Mouse (Mus musculus): Measurements from ENCODE around the gene Stk32b.

Stk32b gene

DNA sequence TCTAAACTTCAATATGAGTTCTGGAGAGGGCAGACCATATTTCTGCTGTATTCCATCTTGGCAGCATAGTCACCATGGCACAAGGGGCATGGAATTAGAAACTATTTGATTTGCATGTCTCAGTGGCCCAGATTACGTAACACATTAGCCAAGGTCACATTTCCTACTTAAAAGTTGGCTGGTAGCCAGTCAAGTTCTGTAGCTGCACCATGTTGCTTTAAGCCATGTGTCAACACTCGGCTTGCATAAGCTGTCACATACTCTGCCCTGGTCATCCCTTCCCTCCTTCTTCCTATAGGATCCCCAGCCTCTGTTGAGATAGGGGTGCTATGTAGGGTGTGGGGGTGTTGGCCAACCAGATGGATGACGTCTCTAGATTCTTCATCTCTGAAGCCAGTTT is 196.5 kb downstream of the Stk32b start:
- DNase-seq (ENCODE audit: low spot score in 2 of 2), result no peak

DNA sequence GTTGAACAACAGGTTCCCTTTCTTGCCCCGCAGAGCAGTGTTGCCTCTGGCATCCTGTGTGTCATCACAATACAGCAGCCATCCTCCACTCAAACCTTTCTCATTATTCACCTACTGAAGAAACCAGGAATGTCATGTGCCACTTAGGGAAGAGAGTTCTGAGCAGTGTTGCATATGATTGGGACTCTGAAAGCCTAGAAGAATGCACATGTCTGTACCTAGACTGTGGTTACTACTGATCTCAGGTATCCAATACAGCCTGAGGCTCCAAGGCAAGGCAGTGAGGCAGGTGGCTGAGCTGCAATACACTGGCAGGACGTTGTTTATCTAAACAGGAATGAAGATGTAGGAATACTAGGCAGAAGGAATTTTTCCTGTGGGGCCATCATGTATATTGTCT is 204.5 kb downstream of the Stk32b start:
- no peak for DNase-seq (ENCODE audit: low spot score in 2 of 2)

DNA sequence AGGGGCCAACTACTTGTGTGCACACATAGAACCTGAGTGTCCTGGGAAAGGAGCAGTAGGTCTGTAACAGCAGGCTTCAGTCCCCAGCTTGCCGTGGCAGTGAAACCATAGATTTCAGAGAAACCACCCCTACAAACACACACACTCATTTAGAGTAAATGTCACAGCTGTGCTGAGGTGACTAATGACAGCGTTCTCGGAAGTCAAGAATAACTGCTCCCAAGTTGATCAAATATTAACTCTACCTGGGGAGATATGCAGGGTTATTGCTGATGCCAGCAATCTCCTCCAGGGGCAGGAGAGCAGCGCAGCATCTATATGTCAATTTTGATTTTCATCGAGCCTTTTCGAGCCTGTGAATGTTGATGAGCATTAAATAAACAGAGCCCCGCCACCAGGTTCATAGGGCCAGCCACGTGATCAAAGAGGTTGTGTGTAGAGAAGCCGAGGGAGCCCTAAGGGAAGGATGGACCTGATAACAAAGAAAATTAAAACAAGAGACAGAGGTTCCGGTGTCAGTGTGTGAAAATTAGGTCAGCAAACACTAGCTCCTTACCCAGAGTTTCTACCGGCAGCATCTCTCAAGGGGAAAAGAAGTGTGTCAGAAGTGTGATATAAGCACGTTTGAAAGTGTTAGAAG is 210.0 kb downstream of the Stk32b start:
- no peak for DNase-seq (ENCODE audit: low spot score in 2 of 2)

DNA sequence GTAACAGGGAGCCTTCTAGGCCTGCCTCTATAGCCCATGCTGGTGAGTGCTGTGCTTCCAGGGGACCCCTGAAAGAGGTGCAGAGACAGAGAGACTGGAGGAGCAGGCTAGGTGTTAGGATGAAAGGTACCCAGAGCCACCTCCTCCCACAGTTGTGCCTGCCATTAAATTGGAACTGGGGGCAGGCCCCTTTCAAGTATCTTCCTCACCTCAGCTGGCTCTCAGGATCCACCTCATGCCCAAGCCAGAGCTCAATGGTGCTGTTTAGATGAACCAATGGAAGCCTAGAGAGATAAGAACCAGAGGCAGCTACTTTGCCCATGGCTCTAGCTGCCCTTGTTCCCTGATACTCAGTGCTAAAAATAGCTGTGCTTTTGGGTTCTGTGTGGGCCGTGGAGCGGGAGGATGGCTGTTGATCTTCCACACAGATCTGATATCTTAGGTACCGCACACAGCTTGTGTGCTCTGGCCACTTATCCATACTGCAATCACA is 221.9 kb downstream of the Stk32b start:
- DNase-seq (ENCODE audit: low spot score in 2 of 2), result no peak

DNA sequence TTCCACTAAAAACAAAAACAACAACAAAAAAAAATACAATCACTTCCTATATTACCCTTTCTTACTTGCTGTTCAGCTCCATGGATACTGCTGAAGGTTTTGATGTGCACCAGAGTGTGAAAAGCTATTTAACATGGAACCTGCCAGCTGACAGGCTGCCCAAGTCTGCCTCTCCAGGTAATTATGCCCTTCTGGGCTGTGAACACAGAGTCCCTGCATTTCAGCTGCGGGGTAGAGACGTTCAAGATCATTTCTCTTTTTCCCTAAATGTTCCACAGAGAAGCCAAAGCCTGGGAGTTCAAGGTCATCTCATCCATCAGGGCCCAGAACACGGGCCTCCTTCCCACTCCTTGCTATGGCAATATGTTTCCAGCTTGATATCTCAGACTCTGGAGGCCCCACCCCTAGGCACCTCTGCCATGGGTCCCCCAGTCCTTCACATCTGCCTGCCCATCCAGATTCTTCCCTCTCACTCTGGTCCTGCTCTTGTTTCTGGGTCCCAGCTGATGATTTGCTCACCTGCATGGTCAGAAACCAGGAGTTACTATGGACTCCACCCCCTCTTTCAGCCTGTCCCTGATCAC is 244.9 kb downstream of the Stk32b start:
- DNase-seq (ENCODE audit: low spot score in 2 of 2), result peak in 1 of 2 experiments; percentile 11

GRCm38 (mm10) chr5:37471584-37471983 is 245.4 kb downstream of the Stk32b start:
- DNase-seq (ENCODE audit: low spot score in 2 of 2), result no peak

GRCm38 (mm10) chr5:37469031-37469430 is 247.9 kb downstream of the Stk32b start:
- no peak for DNase-seq (ENCODE audit: low spot score in 2 of 2)

DNA sequence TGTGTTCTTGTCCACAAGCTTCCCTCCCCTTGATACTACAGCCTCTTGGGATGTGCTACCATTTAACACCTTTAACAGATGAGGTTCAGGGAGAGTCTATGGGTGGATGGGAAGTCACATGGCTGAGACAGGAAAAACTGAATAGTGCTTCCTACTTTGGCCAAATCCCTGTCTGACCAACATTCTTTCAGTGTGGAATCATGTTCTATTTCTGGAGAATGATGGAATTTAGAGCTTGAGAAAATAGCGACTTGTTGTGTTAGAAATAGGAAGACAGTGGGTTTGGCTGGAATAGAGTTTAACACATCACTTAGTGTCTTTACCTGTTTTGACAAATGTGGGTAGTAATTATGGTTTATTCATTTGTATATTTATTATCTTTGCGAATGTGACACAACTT is 249.3 kb downstream of the Stk32b start:
- no peak for DNase-seq (ENCODE audit: low spot score in 2 of 2)

- DNase-seq (ENCODE audit: low spot score in 2 of 2), result no peak
Observed at GRCm38 (mm10) chr5:37465461-37465860, 251.5 kb downstream of the Stk32b start.

DNA sequence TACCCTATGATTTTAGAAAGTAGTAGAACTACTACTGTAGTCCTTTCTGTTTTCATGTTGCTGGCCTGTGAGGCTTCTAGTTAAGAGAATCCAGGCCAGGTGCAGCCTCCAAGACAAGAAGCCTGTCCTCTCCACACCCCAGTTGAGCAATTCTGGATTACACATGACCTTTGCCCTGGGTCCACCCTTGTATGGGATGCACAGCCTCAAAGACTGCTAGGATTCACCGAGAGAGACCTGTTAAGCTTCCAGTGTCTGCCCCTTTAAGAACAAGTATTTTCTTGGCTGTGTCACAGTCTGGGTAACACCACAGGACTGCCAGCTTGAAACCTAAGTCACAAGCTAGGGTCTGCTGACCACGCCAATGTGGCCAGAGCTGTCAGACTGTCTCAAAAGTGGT is 258.7 kb downstream of the Stk32b start:
- no peak for DNase-seq (ENCODE audit: low spot score in 2 of 2)

DNA sequence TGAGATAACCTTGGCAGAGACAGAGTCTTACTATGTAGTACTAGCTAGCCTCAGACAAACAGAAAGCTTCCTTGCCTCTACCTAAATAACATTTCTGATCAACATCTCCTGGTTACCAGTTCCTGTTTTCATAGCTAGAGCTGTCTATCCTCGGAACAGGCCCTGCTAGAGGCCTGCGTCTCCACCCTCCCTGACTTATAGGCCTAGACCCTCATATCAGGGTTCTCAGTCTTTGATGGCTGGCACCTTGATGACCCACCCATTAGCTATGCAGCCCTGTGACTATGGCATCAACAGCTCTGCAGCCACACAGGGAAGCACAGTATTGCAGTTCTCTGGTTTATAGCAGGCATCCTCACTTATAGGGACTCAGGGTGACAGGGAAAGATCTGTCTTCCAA is 259.1 kb downstream of the Stk32b start:
- DNase-seq (ENCODE audit: low spot score in 2 of 2), result no peak

GRCm38 (mm10) chr5:37457191-37457590 is 259.8 kb downstream of the Stk32b start:
- DNase-seq (ENCODE audit: low spot score in 2 of 2), result no peak

DNA sequence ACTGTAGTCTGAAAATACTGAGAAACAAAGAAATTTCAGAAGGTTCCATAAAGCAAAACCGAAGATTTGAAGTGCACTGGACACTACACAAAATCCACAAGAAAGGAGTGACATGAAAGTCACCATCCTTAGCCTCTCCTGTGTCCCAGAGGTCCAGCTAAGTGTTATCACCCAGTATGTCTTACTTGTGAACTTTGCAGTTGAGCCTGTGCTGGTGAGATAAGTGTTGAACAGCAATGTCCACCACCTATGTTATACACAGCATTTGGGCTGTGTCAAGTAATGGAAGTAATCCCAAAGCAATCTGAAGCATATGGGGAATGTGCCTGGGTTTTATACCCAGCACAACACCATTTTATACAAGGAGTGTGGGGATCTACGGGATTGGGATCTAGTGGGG is 260.4 kb downstream of the Stk32b start:
- no peak for DNase-seq (ENCODE audit: low spot score in 2 of 2)

DNA sequence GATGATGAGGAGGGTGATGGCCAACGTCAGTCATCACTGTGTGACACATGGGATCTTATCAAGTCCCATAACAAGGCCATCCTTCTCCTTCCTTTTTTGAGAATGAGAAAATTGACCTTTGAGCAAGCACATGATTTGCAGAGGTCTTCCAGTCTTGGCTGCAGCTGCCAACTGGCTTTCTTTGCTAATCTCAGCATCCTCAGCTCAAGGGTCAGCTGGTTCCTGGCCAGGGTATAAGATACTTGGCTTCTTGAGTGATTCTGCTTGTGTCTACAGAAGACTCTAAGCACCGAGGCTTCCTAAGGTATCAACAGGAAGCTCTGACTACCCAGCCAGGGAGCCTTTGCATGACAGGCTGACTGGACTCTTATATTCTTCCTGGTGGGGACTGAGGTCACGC is 269.4 kb downstream of the Stk32b start:
- no peak for DNase-seq (ENCODE audit: low spot score in 2 of 2)

DNA sequence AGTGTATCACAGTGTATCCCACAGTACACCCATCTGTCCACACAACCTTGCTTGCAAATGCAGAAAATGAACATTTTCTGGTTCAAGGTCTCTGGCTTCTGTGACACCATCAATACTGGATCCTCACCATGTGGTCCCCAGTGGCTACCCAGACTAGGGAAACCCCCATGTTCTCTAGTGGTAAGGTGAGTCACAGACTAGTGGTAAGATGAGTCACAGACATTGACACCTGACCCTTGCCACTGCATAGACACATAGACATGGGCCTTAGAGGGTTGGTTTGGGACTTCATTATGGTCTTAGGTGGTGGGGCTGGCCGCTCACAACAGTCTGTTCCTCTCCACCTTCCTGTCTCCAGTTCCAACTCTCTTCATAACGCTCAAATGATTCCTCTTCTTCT is 274.2 kb downstream of the Stk32b start:
- no peak for DNase-seq (ENCODE audit: low spot score in 2 of 2)

GRCm38 (mm10) chr5:37435417-37435816 is 281.6 kb downstream of the Stk32b start:
- no peak for DNase-seq (ENCODE audit: low spot score in 2 of 2)

DNA sequence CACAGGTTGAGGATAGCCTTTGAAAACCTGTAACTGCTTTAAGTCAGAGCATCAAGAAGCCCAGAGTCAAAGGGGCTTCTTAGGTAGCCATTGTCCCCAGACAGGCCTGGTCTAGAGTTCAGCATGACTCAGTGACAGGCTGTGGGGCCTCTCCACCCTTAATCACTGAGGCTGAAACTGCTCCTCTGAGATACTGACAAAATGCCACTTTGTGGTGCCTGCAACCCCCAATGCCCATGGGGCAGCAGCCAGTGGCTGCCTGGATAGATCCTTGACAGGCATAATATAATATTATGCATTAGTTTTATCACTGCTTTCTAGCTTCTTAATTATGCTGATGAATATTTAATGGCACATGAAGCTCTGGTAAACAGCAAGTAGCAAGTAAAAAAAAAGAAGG is 289.8 kb downstream of the Stk32b start:
- no peak for DNase-seq (ENCODE audit: low spot score in 2 of 2)

DNA sequence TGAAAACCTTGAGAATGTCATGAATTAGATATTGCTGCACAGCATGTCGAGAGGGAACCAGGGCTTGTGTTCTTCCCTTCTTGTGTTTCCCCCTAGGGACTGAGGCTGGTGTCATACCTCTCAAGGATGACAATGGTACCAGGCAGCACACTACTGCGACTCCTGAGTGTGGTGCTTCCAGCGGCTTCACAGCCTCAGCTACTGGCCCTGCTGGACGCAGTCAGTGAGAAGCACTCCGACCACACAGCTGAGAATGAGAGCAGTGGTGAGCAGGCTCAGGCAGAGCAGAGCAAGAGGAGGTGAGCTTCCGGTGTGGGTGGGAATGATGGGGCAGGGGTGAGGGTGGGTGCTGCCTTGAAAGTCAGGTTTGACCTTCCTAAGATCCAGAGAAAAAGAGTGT is 297.9 kb downstream of the Stk32b start:
- no peak for DNase-seq (ENCODE audit: low spot score in 2 of 2)

Measured in urinary bladder, postnatal 4 days (tissue).